Mouse (Mus musculus): ENCODE data around the gene Spryd7. TPM values are rescaled to one million over a fixed set of nuclear protein-coding genes. Genes with fewer than 3 reads are reported as not detected.

Gene Spryd7
- total and polyA plus RNA-seq, 3 experiments: 11.1 to 23.1 (median 14.0) TPM

DNA sequence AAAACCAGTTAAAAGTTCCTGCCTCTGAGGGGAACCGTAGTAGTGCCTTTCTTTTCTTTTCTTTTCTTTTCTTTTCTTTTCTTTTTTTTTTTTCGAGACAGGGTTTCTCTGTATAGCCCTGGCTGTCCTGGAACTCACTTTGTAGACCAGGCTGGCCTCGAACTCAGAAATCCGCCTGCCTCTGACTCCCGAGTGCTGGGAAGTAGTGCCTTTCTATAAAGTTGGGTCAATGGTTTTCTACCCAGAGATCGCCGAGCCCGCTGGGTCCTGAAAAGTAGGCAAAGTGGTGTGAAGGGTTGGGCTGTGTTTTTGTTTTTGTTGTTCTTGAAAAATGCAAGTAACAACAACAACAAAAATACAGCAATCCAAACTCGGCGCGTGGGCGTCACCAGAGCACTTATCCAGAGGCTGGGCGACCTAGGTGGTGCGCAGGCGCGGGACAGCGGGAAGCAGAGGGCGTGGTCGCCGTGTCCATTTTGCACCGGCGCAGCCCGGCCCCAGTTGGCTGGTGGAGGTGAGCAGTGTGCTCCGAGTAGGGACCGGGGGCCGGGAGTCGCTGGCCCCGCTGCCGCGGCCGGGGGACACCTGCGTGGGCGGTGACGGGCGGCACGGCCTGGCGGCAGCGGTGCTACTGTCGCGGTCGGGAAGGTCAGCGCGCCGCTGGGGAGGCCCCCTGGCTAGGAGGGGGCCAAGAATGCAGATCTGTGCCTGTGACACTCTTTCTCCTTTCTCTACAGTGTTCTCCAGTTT, 42.5 kb upstream of the Spryd7 start:
- in situ Hi-C loops (cut with MboI; ENCODE audit: low pct_ligation_motif_present, low pct_unique_long_range_greater_than_20kb, low sequenced_read_pairs) (no loop called here), dilution Hi-C loops (cut with MboI; ENCODE audit: extremely low pct_ligation_motif_present, extremely low pct_unique_long_range_greater_than_20kb, low sequenced_read_pairs) (no loop called here)
- peaks cover 0 to 18% of the 10 kb centered on the region in 2 experiments for H3K36me3 ChIP-seq (replicated peaks in 1 of 2; ENCODE audit: control insufficient read depth in 1 of 2, insufficient read depth in 1 of 2, low read length in 1 of 2)
- H3K9me3 ChIP-seq (replicated peaks; ENCODE audit: low read length): no peaks in the 10 kb centered on the region
- DNase-seq (ENCODE audit: extremely low read depth): peak; percentile 75
- peaks cover 5 to 7% of the 10 kb centered on the region in 2 experiments; a peak in 2 of 4 replicates for H3K4me1 ChIP-seq (ENCODE audit: control insufficient read depth in 1 of 2, insufficient read depth in 2 of 2)
- H3K27me3 ChIP-seq (replicated peaks): no peaks in the 10 kb centered on the region
- peak overlapping the region; percentile 55 to 78 (median 66) for H3K4me3 ChIP-seq (replicated peaks in 1 of 3; ENCODE audit: low read depth in 2 of 3, low read length in 2 of 3, poor library complexity in 1 of 3)
- H3K9ac ChIP-seq (ENCODE audit: insufficient read depth, low read depth): peak overlapping the region; percentile 53
- no peak for TF ChIP-seq MAFK (IDR thresholded peaks at IDR 0.05; ENCODE audit: insufficient replicate concordance, low read length)
- TF ChIP-seq MXI1 (IDR thresholded peaks at IDR 0.05; ENCODE audit: low read depth, low read length): peak; percentile 52; the same call in 1 of the 2 replicates
- TF ChIP-seq MEF2A (IDR thresholded peaks at IDR 0.05; ENCODE audit: borderline replicate concordance, low read depth, low read length): no peak
- TF ChIP-seq ZMIZ1 (IDR thresholded peaks at IDR 0.05; ENCODE audit: low read depth, low read length): 0 out of 2 replicates have a peak, but pooled peaks have one; percentile 33
- 0 out of 2 replicates have a peak, but pooled peaks have one; percentile 12 for TF ChIP-seq HCFC1 (IDR thresholded peaks at IDR 0.05; ENCODE audit: low read depth, low read length)
- no peak for TF ChIP-seq ZNF384 (IDR thresholded peaks at IDR 0.05; ENCODE audit: low read depth, low read length)
- TF ChIP-seq JUND (conservative IDR thresholded peaks at IDR 0.05; ENCODE audit: low read depth, low read length): no peak
- peak; percentile 52; the same call in 1 of the 2 replicates for TF ChIP-seq ELF1 (IDR thresholded peaks at IDR 0.05; ENCODE audit: low read depth, low read length)
- no peak for TF ChIP-seq ETS1 (conservative IDR thresholded peaks at IDR 0.05; ENCODE audit: low read depth, low read length)
- peak; percentile 98 for TF ChIP-seq NRF1 (IDR thresholded peaks at IDR 0.05; ENCODE audit: low read depth, low read length)
- no peak for TF ChIP-seq USF1 (IDR thresholded peaks at IDR 0.05; ENCODE audit: low read depth, low read length)
- no peak for TF ChIP-seq JUN (IDR thresholded peaks at IDR 0.05; ENCODE audit: insufficient read depth, low read depth, low read length)
- TF ChIP-seq RCOR1 (conservative IDR thresholded peaks at IDR 0.05; ENCODE audit: low read depth, low read length): no peak
- peak; percentile 62; the same call in 1 of the 2 replicates for TF ChIP-seq SIN3A (IDR thresholded peaks at IDR 0.05; ENCODE audit: low read length)
- peak; percentile 72 for TF ChIP-seq TCF12 (IDR thresholded peaks at IDR 0.05; ENCODE audit: low read depth, low read length)
- TF ChIP-seq POLR2AphosphoS2 (IDR thresholded peaks at IDR 0.05; ENCODE audit: low read depth, low read length): no peak
- peak; percentile 70; the same call in 1 of the 2 replicates for TF ChIP-seq UBTF (IDR thresholded peaks at IDR 0.05; ENCODE audit: low read depth, low read length)
- peak; percentile 82 for TF ChIP-seq POLR2A (IDR thresholded peaks at IDR 0.05; ENCODE audit: low read depth, low read length)
- TF ChIP-seq TBP (conservative IDR thresholded peaks at IDR 0.05; ENCODE audit: low read depth, low read length): 0 out of 2 replicates have a peak, but pooled peaks have one; percentile 21
- peak; percentile 67 for TF ChIP-seq NELFE (IDR thresholded peaks at IDR 0.05; ENCODE audit: low read depth, low read length)
- no peak for TF ChIP-seq EP300 (IDR thresholded peaks at IDR 0.05; ENCODE audit: low read length)
- no peak for TF ChIP-seq GABPA (IDR thresholded peaks at IDR 0.05; ENCODE audit: insufficient replicate concordance, low read depth, low read length)
- no peak for TF ChIP-seq CHD1 (IDR thresholded peaks at IDR 0.05; ENCODE audit: low read depth, low read length)
- TF ChIP-seq SMC3 (IDR thresholded peaks at IDR 0.05; ENCODE audit: low read depth, low read length): no peak
- no peak overlapping the region for H3K27ac ChIP-seq (ENCODE audit: insufficient read depth, low read depth)
- H3K79me2 ChIP-seq (replicated peaks; ENCODE audit: control insufficient read depth, extremely low read depth, insufficient read depth, poor library complexity, severe bottlenecking): no peaks in the 10 kb centered on the region
- peak overlapping the region; percentile 53; the same call in 1 of the 2 replicates for H3K4me2 ChIP-seq (ENCODE audit: insufficient read depth, low read depth, poor library complexity, severe bottlenecking)
